Mouse (Mus musculus): ENCODE data around the gene Prap1.

DNA sequence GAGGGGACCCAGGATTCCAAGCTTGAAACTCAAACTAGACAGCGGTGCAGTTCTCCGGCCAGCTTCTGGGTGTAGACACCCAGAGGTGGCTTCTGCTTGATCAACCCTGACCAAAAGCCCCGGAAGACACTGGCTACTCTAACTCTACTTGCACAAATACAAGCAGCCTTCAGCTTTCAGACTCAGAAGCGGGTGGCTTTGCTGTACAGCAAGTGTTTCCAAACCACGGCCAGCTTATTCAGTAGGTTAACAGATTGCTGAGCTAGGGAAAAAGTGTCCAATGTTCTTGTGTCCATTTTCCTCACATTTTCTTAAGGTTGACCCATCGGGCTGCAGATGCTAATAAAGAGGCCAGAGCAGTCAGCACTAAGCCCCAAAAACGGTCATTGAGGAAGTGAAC is 34.7 kb upstream of the Prap1 start:
- TF ChIP-seq CTCF (IDR thresholded peaks at IDR 0.05; ENCODE audit: extremely low read depth, insufficient read depth, low read length) (no peak), POLR2A (IDR thresholded peaks at IDR 0.05; ENCODE audit: extremely low read depth, insufficient read depth, low read length) (no peak)

All from cortical plate, adult 2 months (tissue).